Mouse (Mus musculus) ES-Bruce4 (cell line): Measurements from ENCODE around the gene Cntfr.
"Not testable (repeated sequence)": the region's sequence is repeated elsewhere in the genome, so short reads cannot be mapped to it uniquely, and the experiment has no call there.

ENCODE experiments used
- CTCF ChIP-seq: IDR thresholded peaks from one replicate; pipeline ENCODE4 v1.8.1; 2011; ENCODE audit warnings: low read depth, low read length
- EP300 ChIP-seq: IDR thresholded peaks from 2 replicates; pipeline ENCODE4 v1.6.1; 2011; ENCODE audit warnings: low read depth, low read length; ENCODE audit not compliant: insufficient read depth
- POLR2A ChIP-seq: IDR thresholded peaks from one replicate; pipeline ENCODE4 v1.8.1; 2011; ENCODE audit warnings: low read length; ENCODE audit not compliant: insufficient read depth

- TF ChIP-seq CTCF, POLR2A, EP300: not testable (repeated sequence)
Measured at GRCm38 (mm10) chr4:41688562-41688961, 8.3 kb downstream of the Cntfr start.
